Mouse (Mus musculus): ENCODE data around the gene Ddx46.
"Not testable (repeated sequence)": the region's sequence is repeated elsewhere in the genome, so short reads cannot be mapped to it uniquely, and the experiment has no call there.

The Ddx46 gene

GRCm38 (mm10) chr13:55634639-55635127 lies at the start of gene Ddx46:
Gene Ddx46, plus strand, starts transcription at chr13:55635027.
- peak; percentile 87 to 89 for DNase-seq

GRCm38 (mm10) chr13:55591961-55592490 lies 42.8 kb upstream of the Ddx46 start:
- DNase-seq: peak in 1 of 2 experiments; percentile 33

DNA sequence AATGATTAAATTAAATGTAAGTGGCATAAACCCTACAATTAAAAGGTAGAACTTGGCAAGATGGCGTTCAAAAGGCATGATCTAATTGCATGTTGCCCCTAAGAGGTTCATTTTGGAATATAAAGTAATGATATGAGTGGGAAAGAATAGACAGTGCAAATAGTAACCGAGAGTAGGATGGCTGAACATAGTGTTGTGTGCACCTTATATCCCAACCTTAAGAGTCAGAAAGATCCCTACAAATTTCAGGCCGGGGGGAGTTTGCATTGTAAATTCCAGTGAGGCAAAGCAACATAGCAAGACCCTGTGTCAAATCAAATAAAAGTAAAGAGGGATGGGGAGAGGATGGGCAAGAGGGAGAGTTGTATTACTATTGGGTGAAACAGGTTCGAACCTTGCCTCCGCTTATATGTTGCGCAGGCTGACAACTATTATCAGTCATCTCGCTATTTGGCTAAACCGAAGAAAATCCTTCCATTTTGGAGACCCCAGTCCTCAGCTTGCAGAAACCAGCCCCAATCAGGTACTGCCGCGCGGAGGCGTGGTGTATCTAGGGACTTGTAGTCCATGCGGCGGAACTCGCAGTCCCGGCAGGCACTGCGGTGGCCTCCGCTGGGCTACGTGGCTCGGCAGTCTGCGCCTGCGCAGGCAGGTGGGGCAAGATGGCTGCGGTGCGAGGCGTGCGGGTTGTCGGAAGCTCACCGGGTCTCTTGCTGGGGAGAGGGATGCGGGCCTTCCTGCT lies 42.1 kb upstream of the Ddx46 start:
- peak; percentile 96 to 98 for DNase-seq

DNA sequence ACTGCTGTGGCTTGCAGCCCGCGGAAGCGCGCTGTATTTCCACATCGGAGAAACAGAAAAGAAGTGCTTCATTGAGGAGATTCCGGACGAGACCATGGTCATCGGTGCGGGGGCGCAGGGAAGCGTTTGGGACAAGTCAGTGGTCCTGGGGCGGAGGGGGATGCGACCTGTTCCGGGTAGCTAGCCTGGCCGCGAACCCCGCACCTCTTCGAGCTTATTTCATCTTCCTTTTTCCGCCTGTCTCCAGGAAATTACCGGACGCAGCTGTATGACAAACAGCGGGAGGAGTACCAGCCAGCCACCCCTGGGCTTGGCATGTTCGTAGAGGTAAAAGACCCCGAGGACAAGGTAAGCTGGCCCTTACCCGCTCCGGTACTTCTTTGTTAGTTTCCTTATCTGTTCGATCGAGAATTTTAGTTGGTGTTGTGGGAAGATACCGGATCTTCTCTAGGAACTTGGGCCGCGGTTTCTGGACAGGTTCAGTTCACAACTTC lies 41.5 kb upstream of the Ddx46 start:
- no peak for DNase-seq

DNA sequence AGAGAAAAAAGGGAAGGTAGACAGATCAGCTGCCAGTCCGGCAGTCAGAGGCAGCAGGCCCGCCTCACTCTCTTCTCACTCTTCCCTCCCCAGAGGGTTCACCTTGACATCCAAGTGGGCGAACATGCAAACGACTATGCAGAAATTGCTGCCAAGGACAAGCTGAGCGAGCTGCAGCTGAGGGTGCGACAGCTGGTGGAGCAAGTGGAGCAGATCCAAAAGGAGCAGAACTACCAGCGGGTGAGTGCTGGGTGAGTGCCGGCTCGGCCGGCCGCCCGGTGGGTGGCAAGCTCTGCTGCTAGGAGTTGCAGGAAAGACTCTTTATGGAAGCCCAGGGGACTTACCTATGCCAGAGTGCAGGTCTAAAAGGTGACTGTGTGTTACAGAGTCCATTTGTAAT lies 39.5 kb upstream of the Ddx46 start:
- DNase-seq: no peak

DNA sequence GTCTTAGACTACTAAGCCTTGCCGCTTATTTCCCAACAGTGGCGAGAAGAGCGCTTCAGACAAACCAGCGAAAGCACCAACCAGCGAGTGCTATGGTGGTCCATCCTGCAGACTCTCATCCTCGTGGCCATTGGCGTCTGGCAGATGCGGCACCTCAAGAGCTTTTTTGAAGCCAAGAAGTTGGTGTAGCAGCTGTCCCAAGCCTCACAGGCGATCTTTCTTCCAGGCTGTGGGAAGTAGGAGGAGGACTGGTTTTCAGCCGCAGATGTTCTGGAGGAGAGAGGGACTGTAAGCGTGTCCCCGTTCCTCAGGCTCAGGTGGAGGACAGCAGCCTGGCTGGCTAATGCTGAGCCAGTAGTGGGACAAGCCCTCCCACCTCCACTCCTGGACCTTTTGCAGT lies 38.0 kb upstream of the Ddx46 start:
- no peak for DNase-seq

DNA sequence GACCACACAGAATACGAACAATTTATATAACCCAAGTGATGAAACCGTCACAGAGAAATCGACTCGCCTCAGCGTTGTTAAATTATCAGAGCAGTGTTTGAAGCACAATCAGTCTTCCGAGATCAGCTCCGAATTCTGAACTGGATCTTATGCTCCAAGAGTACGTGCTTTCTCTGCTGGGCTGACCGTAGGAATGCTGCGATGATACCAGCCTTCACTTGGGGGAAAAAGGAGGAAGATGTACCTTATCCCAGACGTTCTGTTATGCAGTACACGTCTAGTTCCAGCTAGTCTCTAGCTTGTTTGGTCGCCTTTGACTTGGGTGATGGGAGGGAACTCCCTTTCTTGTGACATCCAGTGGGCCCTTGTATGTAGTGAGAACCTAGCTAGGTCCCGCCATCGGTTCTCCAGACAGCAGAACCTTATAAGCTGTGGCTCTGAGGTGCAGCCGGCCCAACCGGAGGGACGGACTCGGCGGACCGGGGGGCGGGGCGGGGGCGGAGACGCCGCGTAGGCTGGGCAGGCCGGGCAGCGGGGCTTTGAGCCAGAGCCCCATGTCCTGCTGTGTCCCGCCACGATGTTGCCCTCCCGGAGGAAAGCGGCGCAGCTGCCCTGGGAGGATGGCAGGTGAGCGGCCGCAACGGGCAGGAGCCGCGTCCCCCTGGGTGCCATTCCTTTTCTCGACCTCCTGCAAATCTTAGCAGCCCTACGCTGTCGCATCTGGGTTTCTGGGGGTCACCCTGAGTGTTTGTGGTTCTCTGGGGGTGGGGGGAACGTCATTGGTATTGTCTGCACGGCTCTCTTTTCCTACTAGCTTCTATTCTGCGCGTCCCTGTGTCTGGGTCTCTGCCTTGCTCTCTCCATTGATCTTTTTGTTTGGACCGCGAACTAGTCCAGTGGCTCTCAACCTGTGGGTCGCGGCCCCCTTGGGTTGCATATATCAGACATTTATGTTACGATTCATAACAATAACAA lies 35.0 kb upstream of the Ddx46 start, which contains the start of gene B4galt7:
Gene B4galt7, plus strand, starts transcription at position 331 of the 975 bp plus-strand sequence.
- DNase-seq: peak; percentile 77

- peak; percentile 30 to 38 for DNase-seq
Observed at GRCm38 (mm10) chr13:55600657-55601056, 34.2 kb upstream of the Ddx46 start.

DNA sequence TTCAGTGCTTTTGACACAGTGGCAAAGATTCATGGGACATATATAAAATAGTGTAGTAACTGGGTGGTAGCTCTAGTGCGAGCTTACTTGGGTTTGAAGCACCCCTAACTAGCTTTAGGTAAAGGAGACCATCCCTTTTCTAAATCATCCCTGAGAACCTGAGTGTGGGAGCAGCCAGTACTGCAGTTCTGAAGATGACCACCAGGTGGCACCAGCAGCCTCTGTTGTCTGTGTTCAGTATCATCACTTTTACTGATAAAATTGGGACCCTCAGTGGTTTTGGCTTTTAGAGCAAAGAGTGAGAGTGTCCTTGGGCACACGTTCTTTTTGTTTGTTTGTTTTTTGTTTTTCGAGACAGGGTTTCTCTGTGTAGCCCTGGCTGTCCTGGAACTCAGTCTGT lies 33.2 kb upstream of the Ddx46 start:
- DNase-seq: peak; percentile 79 to 84

DNA sequence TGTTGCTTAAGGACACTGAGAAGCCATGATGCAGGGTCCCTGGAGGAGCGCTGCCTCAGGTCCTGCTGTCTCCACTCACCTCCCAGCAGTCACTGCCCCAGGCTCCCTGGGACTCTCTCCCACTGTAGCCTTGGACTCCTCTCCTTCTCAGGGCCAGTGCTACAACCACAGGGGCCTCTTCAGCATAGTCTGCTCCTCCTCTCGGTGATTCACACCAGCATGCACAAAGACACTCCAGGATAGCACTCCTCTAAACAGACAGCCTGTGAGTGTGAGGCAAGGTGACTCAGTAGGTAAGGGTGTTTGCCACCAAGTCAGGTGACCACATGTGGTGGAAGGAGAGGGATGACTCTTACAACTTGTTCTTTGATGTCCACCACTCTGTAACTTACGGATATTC lies 30.2 kb upstream of the Ddx46 start:
- DNase-seq: no peak

DNA sequence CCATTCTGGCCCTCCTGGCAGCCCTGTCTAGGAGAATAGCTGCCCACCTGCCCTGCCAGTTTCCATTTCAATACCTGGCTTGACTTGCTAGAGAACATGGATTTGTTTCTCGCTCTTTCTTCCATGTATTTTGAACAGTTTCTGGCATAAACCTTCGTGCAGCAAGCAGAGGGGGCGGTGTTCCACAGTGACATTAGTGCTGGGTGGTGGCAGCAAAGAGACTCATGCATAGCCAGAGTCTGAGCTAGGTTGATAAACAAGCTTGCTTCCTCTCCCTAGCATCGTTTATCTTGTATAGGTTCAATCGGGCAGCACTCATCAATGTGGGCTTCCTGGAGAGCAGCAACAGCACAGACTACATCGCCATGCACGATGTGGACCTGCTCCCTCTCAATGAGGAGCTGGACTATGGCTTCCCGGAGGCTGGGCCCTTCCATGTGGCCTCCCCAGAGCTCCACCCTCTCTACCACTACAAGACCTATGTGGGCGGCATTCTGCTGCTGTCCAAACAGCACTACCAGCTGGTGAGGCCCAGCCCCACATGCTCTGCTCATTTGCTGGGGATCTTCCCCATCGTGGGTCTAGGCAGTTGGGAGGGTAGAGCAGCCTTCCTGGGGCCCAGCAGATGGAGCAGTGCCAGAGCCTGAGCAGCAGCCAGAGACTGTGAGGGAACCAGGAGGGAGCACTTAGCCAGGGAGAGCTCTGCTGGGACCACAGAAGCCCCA lies 27.8 kb upstream of the Ddx46 start:
- no peak for DNase-seq

GRCm38 (mm10) chr13:55607624-55608006 lies 27.2 kb upstream of the Ddx46 start:
- no peak for DNase-seq

DNA sequence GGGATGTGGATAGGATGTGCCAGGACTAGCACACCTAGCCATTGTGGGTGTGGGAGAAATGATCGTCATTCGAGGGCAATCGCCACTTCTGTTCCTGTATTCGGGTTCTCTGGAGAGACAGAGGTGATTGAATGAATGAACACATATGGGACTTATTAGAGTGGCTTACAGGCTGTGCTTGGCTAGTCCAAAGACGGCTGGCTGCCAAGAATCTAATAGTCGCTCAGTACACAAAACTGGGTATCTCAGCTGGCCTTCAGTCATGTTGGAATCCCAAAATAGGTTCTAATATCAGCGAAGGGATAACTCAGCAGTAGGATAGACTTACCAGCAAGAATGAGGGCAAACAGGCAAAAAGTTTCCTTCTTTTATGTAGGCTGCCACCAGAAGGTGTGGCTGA lies 22.8 kb upstream of the Ddx46 start:
- DNase-seq: no peak

- no peak for DNase-seq
Observed at GRCm38 (mm10) chr13:55613471-55613870, 21.4 kb upstream of the Ddx46 start.

GRCm38 (mm10) chr13:55619328-55619727 lies 15.5 kb upstream of the Ddx46 start:
- DNase-seq: no peak

DNA sequence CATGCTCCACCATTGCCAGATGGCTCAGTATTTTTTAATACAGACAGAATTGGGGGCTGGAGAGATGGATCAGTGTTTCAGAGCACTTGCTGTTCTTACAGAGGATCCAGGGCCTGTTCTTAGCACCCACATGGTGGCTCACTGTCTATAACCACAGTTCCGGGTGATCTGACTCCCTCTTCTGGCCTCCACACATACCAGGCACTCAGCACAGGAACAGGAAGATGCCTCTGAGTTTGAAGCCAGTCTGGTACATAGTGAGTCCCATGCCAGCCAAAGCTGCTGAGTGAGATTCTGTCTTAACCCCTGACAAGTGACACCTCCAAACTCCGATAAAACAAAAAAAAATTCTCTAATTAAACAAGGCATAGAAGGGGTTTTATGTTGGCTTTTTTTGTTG lies 14.6 kb upstream of the Ddx46 start:
- no peak for DNase-seq

GRCm38 (mm10) chr13:55622156-55622648 lies 12.6 kb upstream of the Ddx46 start:
- DNase-seq: not testable (repeated sequence)

DNA sequence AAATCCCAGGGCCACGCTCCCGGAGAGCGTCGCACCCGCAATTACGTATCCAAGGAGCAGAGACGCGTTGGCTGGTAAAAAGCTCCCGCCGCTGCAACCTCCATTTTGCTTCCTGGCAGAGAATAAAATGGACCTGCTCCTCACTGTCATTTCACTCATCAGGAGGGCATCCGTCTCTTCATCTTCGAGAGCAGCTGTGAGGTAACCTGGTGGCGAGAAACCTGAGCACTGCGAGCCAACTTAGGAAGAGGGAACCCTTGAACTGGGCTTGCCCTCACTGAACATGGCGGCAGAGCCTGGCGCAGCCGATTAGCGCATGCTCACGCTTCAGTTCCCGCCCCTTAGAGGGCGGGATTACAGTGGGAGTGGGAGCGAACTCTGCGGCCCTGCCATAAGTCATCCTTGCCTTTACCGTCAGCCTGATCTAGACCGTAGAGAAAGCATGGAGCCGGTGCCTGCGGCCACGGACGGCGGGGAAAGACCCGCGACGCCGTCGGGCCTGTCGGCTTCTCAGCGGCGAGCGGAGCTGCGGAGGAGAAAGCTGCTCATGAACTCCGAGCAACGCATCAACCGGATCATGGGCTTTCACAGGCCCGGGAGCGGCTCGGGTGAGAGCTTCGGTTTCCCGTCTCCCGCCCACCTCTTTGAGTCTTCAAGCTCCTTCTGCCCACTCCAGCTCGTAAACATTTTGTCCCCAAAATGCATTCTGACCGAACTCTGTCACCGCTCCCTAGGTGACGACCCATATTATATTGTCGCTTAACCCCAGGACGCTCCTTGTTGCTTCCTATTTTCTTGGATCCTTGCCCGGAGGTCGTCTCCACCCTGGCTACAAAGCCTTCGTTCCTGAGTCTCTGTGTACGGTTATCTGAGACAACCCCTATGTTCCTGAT lies 11.9 kb upstream of the Ddx46 start, which contains the start of gene Caml:
Gene Caml, plus strand, starts transcription at position 357 of the 893 bp plus-strand sequence.
- DNase-seq: peak; percentile 85 to 89

DNA sequence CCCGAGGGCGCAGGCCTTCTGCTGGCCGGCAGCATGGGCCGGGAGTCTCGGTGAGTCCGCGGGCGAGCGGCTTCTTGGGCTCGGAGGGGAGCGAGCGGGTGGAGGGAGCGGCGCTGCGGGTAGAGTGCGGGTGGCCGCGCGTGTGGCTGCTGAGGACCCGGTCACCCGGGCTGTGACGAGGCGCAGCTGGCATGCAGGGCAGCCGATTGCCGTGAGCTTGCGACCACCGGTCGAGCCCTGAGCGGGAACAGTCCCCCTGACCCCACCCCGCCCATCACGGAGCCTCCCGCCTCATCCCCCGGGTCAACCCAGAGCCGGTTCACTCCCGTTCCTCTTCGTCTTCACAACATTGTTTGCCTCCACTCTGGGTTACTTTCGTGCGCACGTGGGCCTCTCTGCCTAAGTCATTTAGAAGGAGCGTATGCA lies 332 bp downstream of the Ddx46 start:
- no peak for DNase-seq

DNA sequence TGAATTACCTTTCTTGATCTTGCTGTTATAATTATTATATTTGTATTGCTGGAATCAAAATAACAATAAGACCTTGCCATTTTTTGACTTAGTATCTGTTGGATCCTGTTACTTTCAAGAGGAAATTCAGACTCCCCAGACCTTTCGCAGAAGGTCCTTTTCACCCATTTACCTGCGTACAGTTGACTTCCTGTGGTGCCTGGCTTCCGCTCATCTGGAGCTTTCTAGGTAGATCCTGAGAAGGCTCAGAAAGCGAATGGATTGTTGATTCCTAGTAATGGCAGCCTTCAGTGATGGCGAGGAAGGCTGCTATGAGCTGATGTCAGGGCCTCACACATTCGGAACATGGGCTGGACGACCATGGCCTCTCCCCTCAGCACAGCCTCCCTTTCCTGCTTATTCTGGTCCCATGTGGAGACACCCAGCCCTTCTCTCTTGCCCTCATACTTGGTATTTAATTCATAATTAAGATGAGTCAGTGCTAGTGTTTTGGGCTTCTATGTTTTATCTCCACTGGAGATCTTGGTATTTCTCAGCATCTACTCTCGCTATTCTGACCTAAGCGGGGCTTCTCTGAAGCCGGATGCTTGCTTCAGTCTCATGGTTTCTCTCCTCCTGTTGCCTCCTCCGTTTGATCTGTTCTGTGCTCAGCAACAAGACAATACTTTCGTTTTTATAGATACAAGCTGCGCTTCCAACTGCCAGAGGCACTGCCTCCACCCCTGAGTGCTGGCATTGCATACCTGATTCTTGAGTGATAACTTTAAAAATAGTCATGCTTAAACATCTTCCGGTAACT lies 1.6 kb downstream of the Ddx46 start:
- DNase-seq: no peak

Measured in thymus, postnatal 36 days (tissue).